Mouse (Mus musculus): ENCODE results near the gene Rhag. TPM values are rescaled to one million over a fixed set of nuclear protein-coding genes. Genes with fewer than 3 reads are reported as not detected.

The Rhag gene
- polyA plus RNA-seq, 1 experiment from 2014 or later = 8.8 TPM

DNA sequence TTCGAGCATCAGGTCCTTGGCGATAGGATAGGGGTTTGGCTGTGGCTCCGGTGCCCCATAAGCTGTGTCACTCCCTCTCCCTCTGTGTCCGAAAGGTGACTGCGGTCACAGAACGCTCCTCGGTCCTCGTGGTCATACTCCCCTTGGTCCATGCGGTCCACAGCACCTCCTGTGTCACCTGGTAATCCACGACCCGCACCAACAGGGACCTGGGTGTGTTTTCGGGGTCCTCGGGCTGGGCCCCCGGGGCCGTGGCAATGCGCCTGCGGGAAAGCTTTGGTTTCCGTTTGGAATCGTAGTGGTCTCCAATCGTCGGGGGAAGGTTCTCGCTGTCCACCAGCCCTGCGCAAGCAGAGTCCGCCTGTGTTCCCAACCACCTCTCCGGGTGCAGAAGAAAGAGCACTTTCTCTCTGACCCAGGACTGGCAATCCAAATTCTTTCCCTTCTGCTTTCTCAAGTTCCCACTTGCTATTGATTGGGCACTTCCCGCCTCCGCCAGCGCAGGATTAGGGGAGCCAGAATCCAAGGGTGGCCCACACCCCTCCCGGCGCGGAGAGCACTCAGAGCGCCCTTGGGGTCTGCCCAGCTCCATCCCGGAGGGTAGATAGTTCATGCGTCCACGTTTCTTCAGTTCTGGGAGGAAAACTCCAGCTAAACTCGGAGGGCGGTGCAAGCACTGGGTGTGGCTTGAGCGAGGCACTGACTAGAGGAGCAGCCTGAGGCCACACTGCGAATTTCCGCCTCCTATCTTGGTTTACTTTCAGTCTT, 69.2 kb downstream of the Rhag start, which contains the start of gene 9130008F23Rik:
Gene 9130008F23Rik (minus strand): TSS at position 636 of the 768 bp plus-strand sequence.
- Histone ChIP-seq H3K4me2 (ENCODE audit: low read depth, low read length, severe bottlenecking) (peak within 1 kb of the TSS; percentile 88), H3K4me3 (ENCODE audit: low read depth, low read length) (peak within 1 kb of the TSS; percentile 50), H3K27ac (ENCODE audit: low read depth, low read length) (no peak within 1 kb of the TSS), H3K36me3 (ENCODE audit: control insufficient read depth, insufficient read depth, low read length) (no peaks in the 10 kb centered on the region), H3K27me3 (ENCODE audit: control insufficient read depth, insufficient read depth, low read length) (no peaks in the 10 kb centered on the region), H3K9me3 (ENCODE audit: control insufficient read depth, low read length) (no peaks in the 10 kb centered on the region), H3K9ac (ENCODE audit: low read length) (peak within 1 kb of the TSS; percentile 57), H3K4me1 (replicated peaks; ENCODE audit: control insufficient read depth, insufficient read depth, low read length) (0 out of 2 replicates have a peak, but pooled peaks cover 2% of the 10 kb centered on the region)
- ATAC-seq (replicated peaks; ENCODE audit: low FRiP score) (peak; percentile 83), DNase-seq (ENCODE audit: low spot score) (peak; percentile 61)
- 1% methylated on average over 40 of the region's 40 CpGs for WGBS

DNA sequence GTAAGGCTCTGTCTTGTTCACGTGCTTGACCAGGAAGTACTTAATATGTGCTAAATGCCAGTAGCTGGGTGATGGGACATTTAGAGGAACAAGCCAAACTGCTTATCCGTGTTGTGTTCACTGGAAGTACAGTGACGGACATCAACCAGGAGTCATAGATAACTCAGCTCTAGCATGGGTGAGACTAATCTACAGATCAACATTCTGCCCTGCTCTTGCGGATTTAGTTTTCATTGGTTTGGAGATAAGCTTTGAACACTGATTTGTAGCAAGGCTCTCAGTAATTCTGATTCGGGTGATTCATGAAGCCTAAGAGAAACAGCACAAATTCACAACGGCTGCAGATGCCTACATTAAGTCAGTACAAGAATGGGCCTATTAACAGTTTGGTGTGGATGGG, 71.2 kb downstream of the Rhag start:
- H3K9me3 ChIP-seq (ENCODE audit: control insufficient read depth, low read length) = no peaks in the 10 kb centered on the region
- no peaks in the 10 kb centered on the region for H3K36me3 ChIP-seq (ENCODE audit: control insufficient read depth, insufficient read depth, low read length)
- no peak overlapping the region for H3K4me3 ChIP-seq (ENCODE audit: low read depth, low read length)
- H3K27ac ChIP-seq (ENCODE audit: low read depth, low read length) = no peak overlapping the region
- DNase-seq (ENCODE audit: low spot score) = no peak
- 92% methylated on average over 6 of the region's 6 CpGs for WGBS
- H3K27me3 ChIP-seq (ENCODE audit: control insufficient read depth, insufficient read depth, low read length) = no peaks in the 10 kb centered on the region
- no peak for ATAC-seq (replicated peaks; ENCODE audit: low FRiP score)
- H3K4me2 ChIP-seq (ENCODE audit: low read depth, low read length, severe bottlenecking) = no peak overlapping the region
- 0 out of 2 replicates have a peak, but pooled peaks cover 2% of the 10 kb centered on the region for H3K4me1 ChIP-seq (replicated peaks; ENCODE audit: control insufficient read depth, insufficient read depth, low read length)
- H3K9ac ChIP-seq (ENCODE audit: low read length) = no peak overlapping the region

DNA sequence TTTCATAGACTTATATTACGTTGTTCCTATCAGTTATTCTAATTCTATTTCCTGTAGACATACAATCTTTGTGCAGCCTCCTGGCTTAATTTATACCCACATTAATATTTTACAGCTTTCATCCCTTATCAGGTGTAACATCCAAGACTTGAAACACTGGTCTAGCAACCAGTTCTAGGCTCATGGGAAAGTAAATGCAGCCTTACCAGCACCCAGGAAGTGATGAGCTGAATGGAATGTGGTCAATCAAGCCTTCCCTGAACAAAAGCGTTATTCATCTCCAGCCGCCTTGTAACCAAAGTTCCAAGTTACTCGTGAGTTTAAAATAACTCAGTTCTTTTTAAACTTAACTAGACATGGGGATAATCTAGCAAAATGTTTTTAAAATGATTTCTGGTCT, 74.2 kb downstream of the Rhag start:
- H3K27ac ChIP-seq (ENCODE audit: low read depth, low read length) = no peak overlapping the region
- H3K36me3 ChIP-seq (ENCODE audit: control insufficient read depth, insufficient read depth, low read length) = no peaks in the 10 kb centered on the region
- H3K9ac ChIP-seq (ENCODE audit: low read length) = no peak overlapping the region
- H3K4me1 ChIP-seq (replicated peaks; ENCODE audit: control insufficient read depth, insufficient read depth, low read length) = no peaks in the 10 kb centered on the region
- WGBS = 93% methylated on average over 4 of the region's 4 CpGs
- no peak overlapping the region for H3K4me3 ChIP-seq (ENCODE audit: low read depth, low read length)
- H3K27me3 ChIP-seq (ENCODE audit: control insufficient read depth, insufficient read depth, low read length) = no peaks in the 10 kb centered on the region
- DNase-seq (ENCODE audit: low spot score) (no peak), ATAC-seq (replicated peaks; ENCODE audit: low FRiP score) (no peak)
- no peaks in the 10 kb centered on the region for H3K9me3 ChIP-seq (ENCODE audit: control insufficient read depth, low read length)
- no peak overlapping the region for H3K4me2 ChIP-seq (ENCODE audit: low read depth, low read length, severe bottlenecking)

DNA sequence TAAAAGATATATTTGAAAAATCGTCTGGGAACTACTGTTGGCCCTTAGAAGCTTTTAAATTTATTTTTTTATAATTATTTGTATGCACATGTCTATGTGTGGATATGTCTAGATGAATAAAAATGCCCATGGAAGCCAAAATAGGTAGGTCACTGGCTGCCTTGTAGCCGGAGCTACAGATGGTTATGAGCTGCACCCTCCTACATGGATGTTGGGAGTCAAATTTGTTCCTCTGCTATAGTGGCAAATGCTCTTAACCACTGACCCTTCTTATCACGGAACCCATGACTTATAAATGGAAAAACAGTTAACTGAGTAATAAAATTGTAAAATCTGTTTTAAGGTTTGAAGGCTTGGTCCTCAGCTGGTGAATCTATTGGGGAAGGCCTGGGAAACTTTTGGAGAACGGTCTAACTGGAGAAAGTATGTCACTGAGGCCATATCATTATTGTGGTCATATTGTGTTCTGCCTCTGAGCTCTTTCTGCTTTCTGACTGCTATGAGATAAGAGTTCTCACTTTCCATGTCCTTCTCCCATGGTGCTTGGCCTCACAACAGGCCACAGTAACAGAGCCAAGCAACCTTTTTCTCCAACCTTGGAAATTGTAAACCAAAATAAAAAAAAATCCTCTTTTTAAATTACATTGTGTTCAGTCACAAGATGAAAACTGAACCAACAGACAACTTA, 77.1 kb downstream of the Rhag start:
- ATAC-seq (replicated peaks; ENCODE audit: low FRiP score) (no peak), DNase-seq (ENCODE audit: low spot score) (no peak)
- Histone ChIP-seq H3K9me3 (ENCODE audit: control insufficient read depth, low read length) (no peaks in the 10 kb centered on the region), H3K9ac (ENCODE audit: low read length) (no peak overlapping the region), H3K27me3 (ENCODE audit: control insufficient read depth, insufficient read depth, low read length) (no peaks in the 10 kb centered on the region), H3K4me2 (ENCODE audit: low read depth, low read length, severe bottlenecking) (no peak overlapping the region), H3K36me3 (ENCODE audit: control insufficient read depth, insufficient read depth, low read length) (no peaks in the 10 kb centered on the region), H3K4me1 (replicated peaks; ENCODE audit: control insufficient read depth, insufficient read depth, low read length) (no peaks in the 10 kb centered on the region), H3K4me3 (ENCODE audit: low read depth, low read length) (no peak overlapping the region), H3K27ac (ENCODE audit: low read depth, low read length) (no peak overlapping the region)
- 87% methylated on average over 4 of the region's 4 CpGs for WGBS

Other genes with a start within 250 kb of the Rhag start
- not detected in 2 replicates for gene Esp6, start 249.6 kb upstream of the Rhag start, polyA plus RNA-seq (2014; fragmentation: Nextera tagmentation; extraction: Ambion mirVana)
- not detected in 2 replicates for gene Esp4, start 212.5 kb upstream of the Rhag start, polyA plus RNA-seq (2014; fragmentation: Nextera tagmentation; extraction: Ambion mirVana)
- gene Esp3, start 179.1 kb upstream of the Rhag start, polyA plus RNA-seq (2014; fragmentation: Nextera tagmentation; extraction: Ambion mirVana) = not detected in 2 replicates
- not detected in 2 replicates for gene Esp1, start 84.0 kb upstream of the Rhag start, polyA plus RNA-seq (2014; fragmentation: Nextera tagmentation; extraction: Ambion mirVana)
- not detected in 2 replicates for gene Crisp2, start 4.1 kb upstream of the Rhag start, polyA plus RNA-seq (2014; fragmentation: Nextera tagmentation; extraction: Ambion mirVana)
- 0.95 and 1.1 TPM in 2 replicates for gene 9130008F23Rik, start 69.4 kb downstream of the Rhag start, polyA plus RNA-seq (2014; fragmentation: Nextera tagmentation; extraction: Ambion mirVana)
- gene Glyatl3, start 103.2 kb downstream of the Rhag start, polyA plus RNA-seq (2014; fragmentation: Nextera tagmentation; extraction: Ambion mirVana) = 0.56 TPM in 1 of 2 replicates, not detected in the other
- gene Mut, start 123.6 kb downstream of the Rhag start, polyA plus RNA-seq (2014; fragmentation: Nextera tagmentation; extraction: Ambion mirVana) = 26.9 and 27.4 TPM in 2 replicates
- 39.5 and 46.4 TPM in 2 replicates for gene Cenpq, start 123.9 kb downstream of the Rhag start, polyA plus RNA-seq (2014; fragmentation: Nextera tagmentation; extraction: Ambion mirVana)

Measured in forebrain, embryonic 11.5 days (tissue).